Mouse (Mus musculus) kidney, postnatal 0 days (tissue): Measurements from ENCODE around the gene AW551984. TPM values are rescaled to one million over a fixed set of nuclear protein-coding genes. Genes with fewer than 3 reads are reported as not detected.

Source experiments
- ATAC-seq: fragments of 200-750 bp; cut with Nextera tagmentation; replicated peaks from 2 replicates; pipeline ENCODE4 v1.8.0; 2017; ENCODE audit warnings: low read depth, moderate number of reproducible peaks, moderate TSS enrichment, moderate library complexity; ENCODE audit not compliant: low FRiP score
- DNase-seq: peaks from one replicate; pipeline ENCODE4 v3.0.0-alpha.2; 2016; ENCODE audit warnings: low spot score
- H3K27ac ChIP-seq: fragments of 300-500 bp; sonication (generic); 2 replicates; pipeline ENCODE4 v1.5.1; 2014; ENCODE audit warnings: mild to moderate bottlenecking
- H3K27me3 ChIP-seq: fragments of 300-500 bp; sonication (generic); 2 replicates; pipeline ENCODE4 v1.6.1; 2014; ENCODE audit warnings: low read length, mixed read lengths; ENCODE audit not compliant: insufficient read depth
- H3K36me3 ChIP-seq: fragments of 300-500 bp; sonication (generic); 2 replicates; pipeline ENCODE4 v1.6.1; 2014; ENCODE audit warnings: low read length, mixed read lengths; ENCODE audit not compliant: insufficient read depth
- H3K4me1 ChIP-seq: fragments of 300-500 bp; sonication (generic); replicated peaks from 2 replicates; pipeline ENCODE4 v1.6.1; 2014; ENCODE audit warnings: antibody characterized with exemption, low read length, mixed read lengths; ENCODE audit not compliant: insufficient read depth
- H3K4me2 ChIP-seq: fragments of 300-500 bp; sonication (generic); 2 replicates; pipeline ENCODE4 v1.6.1; 2014; ENCODE audit warnings: mild to moderate bottlenecking, low read length, moderate library complexity, mixed read lengths
- H3K4me3 ChIP-seq: fragments of 300-500 bp; sonication (generic); replicated peaks from 2 replicates; pipeline ENCODE4 v1.5.1; 2014; ENCODE audit warnings: low read depth, low read length
- H3K9ac ChIP-seq: fragments of 300-500 bp; sonication (generic); 2 replicates; pipeline ENCODE4 v1.6.1; 2014; ENCODE audit warnings: low read depth, low read length
- H3K9me3 ChIP-seq: fragments of 300-500 bp; sonication (generic); replicated peaks from 2 replicates; pipeline ENCODE4 v1.6.1; 2016; ENCODE audit warnings: low read length, inconsistent platforms, mixed read lengths
- CTCF ChIP-seq: IDR thresholded peaks from 2 replicates; pipeline ENCODE4 v1.5.1; 2016; ENCODE audit warnings: antibody characterized with exemption, low read depth, mild to moderate bottlenecking, moderate library complexity
- WGBS: fragments of 180-500 bp; shearing (Covaris S2); extraction: QIAGEN DNeasy Blood & Tissue Kit; methylation state at CpG from one replicate; pipeline ENCODE4 v1.1.7; 2014; 5-methylcytosine and 5-hydroxymethylcytosine counted together
- polyA plus RNA-seq: library from polyadenylated mRNA; unstranded; fragments of >200 nt; fragmentation: Nextera tagmentation; extraction: Ambion mirVana; gene quantifications from 2 replicates; pipeline ENCODE4 v1.2.1, GENCODE M21; 2015

AW551984 gene
- polyA plus RNA-seq = 9.1 and 10.2 TPM in 2 replicates

DNA sequence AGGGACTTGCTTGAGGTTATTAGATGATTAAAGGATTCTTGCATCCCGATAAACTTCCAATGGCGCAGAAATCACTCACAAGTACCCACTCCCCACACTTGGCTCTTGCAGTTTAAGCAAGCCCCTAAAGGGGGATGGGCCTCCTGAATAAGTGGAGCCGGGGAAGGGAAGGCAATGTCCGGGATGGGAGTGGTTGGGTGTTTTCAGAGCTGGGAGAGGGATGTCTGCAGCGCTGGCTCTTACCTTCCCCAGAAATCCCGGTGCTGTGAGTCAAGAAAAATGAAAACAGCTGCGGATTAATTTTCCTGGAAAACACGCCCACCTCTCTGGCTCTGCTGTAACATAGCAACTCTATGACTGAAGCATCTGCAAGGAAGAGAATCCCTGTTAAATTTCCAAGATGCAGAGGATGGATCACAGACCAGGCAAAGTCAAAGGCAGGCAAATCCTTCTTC lies at the start of gene AW551984:
Gene AW551984 (minus strand): TSS at position 405 of the 455 bp plus-strand sequence.
- DNase-seq (peak; percentile 42), ATAC-seq (no peak)
- H3K4me2 ChIP-seq = peak within 1 kb of the TSS; percentile 70
- H3K9ac ChIP-seq = peak within 1 kb of the TSS; percentile 18; the same call in 1 of the 2 replicates
- TF ChIP-seq CTCF = no peak
- 0% methylated on average over 8 of the region's 8 CpGs for WGBS
- H3K4me3 ChIP-seq = peak within 1 kb of the TSS; percentile 31
- H3K4me1 ChIP-seq = 0 out of 2 replicates have a peak, but pooled peaks cover 3% of the 10 kb centered on the region
- no peaks in the 10 kb centered on the region for H3K9me3 ChIP-seq
- no peaks in the 10 kb centered on the region for H3K36me3 ChIP-seq
- H3K27me3 ChIP-seq = no peaks in the 10 kb centered on the region
- 0 out of 2 replicates have a peak within 1 kb of the TSS, but pooled peaks have one; percentile 1 for H3K27ac ChIP-seq

DNA sequence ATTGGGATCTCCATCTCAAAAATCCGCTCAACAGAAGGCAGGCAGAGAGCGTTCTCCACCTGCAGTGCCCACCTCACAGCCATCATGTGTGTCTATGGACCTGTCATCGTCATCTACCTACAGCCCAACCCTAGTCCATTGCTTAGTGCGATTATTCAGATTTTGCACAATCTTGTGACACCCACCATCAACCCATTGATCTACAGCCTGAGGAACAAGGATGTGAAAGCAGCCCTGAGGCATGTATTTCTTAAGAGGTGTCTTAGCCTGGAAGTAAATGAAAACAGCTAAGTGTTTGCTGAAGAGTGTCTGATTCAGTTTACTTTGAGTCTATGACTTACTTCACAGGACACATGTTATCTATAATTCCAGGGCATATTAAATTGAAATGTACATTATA lies 43.2 kb upstream of the AW551984 start:
- 90% methylated on average over 4 of the region's 4 CpGs for WGBS
- Histone ChIP-seq H3K4me2 (no peak overlapping the region), H3K4me3 (no peak overlapping the region), H3K9ac (no peak overlapping the region), H3K36me3 (no peaks in the 10 kb centered on the region), H3K27me3 (no peaks in the 10 kb centered on the region), H3K4me1 (no peaks in the 10 kb centered on the region), H3K9me3 (no peaks in the 10 kb centered on the region), H3K27ac (no peak overlapping the region)
- ATAC-seq (no peak), DNase-seq (no peak)
- no peak for TF ChIP-seq CTCF

DNA sequence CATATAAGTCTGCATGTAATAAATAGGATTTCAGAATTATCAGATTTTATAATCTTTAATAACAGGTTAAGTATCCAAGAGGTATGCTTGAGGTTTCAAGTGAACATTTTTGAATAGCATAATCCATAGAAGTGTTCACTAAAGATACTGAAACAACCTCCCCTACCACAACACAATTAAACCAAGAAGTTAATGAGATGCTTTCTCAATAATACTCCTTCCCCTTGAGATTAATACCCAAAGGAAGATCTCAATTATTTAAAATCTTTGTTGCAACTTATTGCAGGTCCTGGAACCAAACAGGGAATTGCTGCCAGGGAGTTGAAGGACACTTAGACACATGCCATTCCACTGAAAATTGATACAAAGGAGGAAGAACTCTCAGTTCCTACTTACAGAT lies 40.6 kb upstream of the AW551984 start, which contains the start of gene Olfr961:
Gene Olfr961 (plus strand): TSS at position 301 of the 400 bp plus-strand sequence.
- Histone ChIP-seq H3K36me3 (no peaks in the 10 kb centered on the region), H3K27me3 (no peaks in the 10 kb centered on the region), H3K27ac (no peak within 1 kb of the TSS), H3K4me1 (no peaks in the 10 kb centered on the region), H3K9ac (no peak within 1 kb of the TSS), H3K4me2 (no peak within 1 kb of the TSS), H3K9me3 (no peaks in the 10 kb centered on the region), H3K4me3 (no peak within 1 kb of the TSS)
- no peak for TF ChIP-seq CTCF
- ATAC-seq = no peak
- DNase-seq = no peak

DNA sequence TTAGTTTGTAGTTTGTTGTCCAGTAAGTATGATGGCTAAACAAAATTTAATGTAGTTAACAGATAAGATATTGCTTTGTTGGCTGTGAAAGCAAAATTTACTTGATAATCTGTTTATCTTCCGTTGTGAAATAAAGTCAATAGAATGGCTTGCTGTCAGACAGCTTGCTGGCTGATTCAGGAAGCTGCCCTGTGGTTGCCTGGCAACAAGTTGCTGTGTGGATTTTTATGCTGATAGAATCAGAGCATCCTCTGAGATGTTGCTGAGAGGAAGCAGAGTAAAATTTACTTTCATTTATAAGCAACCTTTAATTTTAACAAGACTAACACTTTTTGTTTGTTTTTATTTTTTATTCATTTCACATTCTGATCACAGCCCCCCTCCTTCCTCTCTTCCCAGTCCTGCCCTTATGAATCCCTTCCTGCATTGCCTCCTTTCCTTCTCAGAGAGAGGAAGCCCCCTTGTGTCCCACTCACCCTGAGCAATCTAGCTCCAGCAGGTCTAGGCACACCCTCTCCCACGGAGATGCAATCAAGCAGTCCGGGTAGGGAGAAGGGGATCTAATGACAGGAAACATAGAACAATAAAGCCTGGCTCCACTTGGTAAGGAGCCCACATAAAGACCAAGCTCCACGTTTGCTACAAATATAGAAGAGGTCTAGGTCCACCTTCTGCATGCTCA lies 29.9 kb upstream of the AW551984 start:
- no peak overlapping the region for H3K4me3 ChIP-seq
- no peak overlapping the region for H3K27ac ChIP-seq
- no peaks in the 10 kb centered on the region for H3K9me3 ChIP-seq
- no peak for TF ChIP-seq CTCF
- H3K9ac ChIP-seq = no peak overlapping the region
- H3K4me1 ChIP-seq = no peaks in the 10 kb centered on the region
- H3K27me3 ChIP-seq = no peaks in the 10 kb centered on the region
- DNase-seq (no peak), ATAC-seq (no peak)
- H3K4me2 ChIP-seq = no peak overlapping the region
- H3K36me3 ChIP-seq = no peaks in the 10 kb centered on the region
- WGBS = 7% methylated on average over 4 of the region's 4 CpGs

DNA sequence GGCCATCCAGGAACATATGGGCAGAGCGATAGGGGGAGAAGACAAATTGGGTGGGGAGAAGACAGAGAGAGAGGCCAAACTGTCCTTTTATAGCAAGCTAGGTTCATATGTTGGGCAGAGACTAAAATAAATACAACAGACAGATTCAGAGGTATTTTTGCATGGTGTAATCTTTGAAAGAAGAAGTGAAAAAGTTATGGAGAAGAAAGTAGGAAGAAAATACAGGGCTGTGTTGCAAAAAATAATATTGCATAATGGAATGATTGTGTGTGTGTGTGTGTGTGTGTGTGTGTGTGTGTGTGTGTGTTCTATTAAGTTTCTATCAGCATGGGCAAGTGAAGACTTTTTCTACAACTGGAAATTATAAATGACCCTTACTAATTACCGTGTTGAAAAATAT lies 24.9 kb upstream of the AW551984 start:
- H3K4me1 ChIP-seq = no peaks in the 10 kb centered on the region
- DNase-seq = no peak
- TF ChIP-seq CTCF = no peak
- no peaks in the 10 kb centered on the region for H3K36me3 ChIP-seq
- no peak overlapping the region for H3K27ac ChIP-seq
- H3K4me2 ChIP-seq = no peak overlapping the region
- ATAC-seq = no peak
- H3K27me3 ChIP-seq = no peaks in the 10 kb centered on the region
- H3K9ac ChIP-seq = no peak overlapping the region
- no peak overlapping the region for H3K4me3 ChIP-seq
- no peaks in the 10 kb centered on the region for H3K9me3 ChIP-seq
- 65% methylated on average over 2 of the region's 2 CpGs for WGBS

DNA sequence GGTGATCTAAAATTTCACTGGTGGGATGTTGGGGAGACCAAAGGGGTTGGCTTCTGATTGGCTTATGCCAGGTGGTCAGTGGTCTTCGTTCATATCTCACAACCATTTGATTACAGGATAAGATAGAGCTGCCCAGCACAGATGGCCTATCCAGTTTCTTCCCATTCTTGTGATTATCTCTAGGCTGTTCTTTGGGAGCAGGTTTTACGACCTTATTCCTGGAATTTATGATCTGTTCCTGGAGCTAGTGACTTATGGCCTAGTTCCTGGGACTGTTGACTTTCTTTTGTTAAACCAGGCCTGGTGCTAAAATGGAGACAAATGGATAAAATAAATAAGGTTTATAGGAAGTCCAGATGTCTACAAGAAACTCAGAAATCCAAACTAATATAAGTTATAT lies 20.5 kb upstream of the AW551984 start:
- DNase-seq (peak; percentile 72), ATAC-seq (no peak)
- TF ChIP-seq CTCF = no peak
- no peak overlapping the region for H3K27ac ChIP-seq
- H3K36me3 ChIP-seq = no peaks in the 10 kb centered on the region
- H3K9me3 ChIP-seq = no peaks in the 10 kb centered on the region
- no peak overlapping the region for H3K4me2 ChIP-seq
- WGBS = 15% methylated on average over 2 of the region's 2 CpGs
- H3K9ac ChIP-seq = no peak overlapping the region
- H3K27me3 ChIP-seq = no peaks in the 10 kb centered on the region
- no peak overlapping the region for H3K4me3 ChIP-seq
- no peaks in the 10 kb centered on the region for H3K4me1 ChIP-seq

DNA sequence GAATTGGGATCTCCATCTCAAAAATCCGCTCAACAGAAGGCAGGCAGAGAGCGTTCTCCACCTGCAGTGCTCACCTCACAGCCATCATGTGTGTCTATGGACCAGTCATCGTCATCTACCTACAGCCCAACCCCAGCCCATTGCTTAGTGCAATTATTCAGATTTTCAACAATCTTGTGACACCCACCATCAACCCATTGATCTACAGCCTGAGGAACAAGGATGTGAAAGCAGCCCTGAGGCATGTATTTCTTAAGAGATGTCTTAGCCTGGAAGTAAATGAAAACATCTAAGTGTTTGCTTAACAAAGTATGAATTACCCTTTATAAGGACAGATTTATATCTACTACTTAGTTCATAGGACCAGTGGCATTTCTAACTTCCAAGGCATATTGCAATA lies 19.6 kb upstream of the AW551984 start:
- no peak overlapping the region for H3K27ac ChIP-seq
- DNase-seq (no peak), ATAC-seq (no peak)
- 82% methylated on average over 3 of the region's 3 CpGs for WGBS
- no peak overlapping the region for H3K9ac ChIP-seq
- no peaks in the 10 kb centered on the region for H3K9me3 ChIP-seq
- no peaks in the 10 kb centered on the region for H3K4me1 ChIP-seq
- H3K4me3 ChIP-seq = no peak overlapping the region
- H3K4me2 ChIP-seq = no peak overlapping the region
- no peaks in the 10 kb centered on the region for H3K36me3 ChIP-seq
- no peaks in the 10 kb centered on the region for H3K27me3 ChIP-seq
- TF ChIP-seq CTCF = no peak
